Mouse (Mus musculus) hindbrain, postnatal 0 days (tissue): ENCODE results near the gene Celf1. TPM values are rescaled to one million over a fixed set of nuclear protein-coding genes. Genes with fewer than 3 reads are reported as not detected.

Experiments
- ATAC-seq: fragments of 200-750 bp; cut with Nextera tagmentation; 2 replicates; pipeline ENCODE4 v1.8.0; 2017; ENCODE audit warnings: mild to moderate bottlenecking, moderate TSS enrichment, moderate library complexity
- DNase-seq: peaks from one replicate; pipeline ENCODE4 v3.0.0-alpha.2; 2015; ENCODE audit warnings: low spot score
- H3K27ac ChIP-seq: fragments of 300-500 bp; sonication (generic); 2 replicates; pipeline ENCODE4 v1.5.1; 2014; ENCODE audit warnings: mild to moderate bottlenecking
- H3K27me3 ChIP-seq: fragments of 300-500 bp; sonication (generic); 2 replicates; pipeline ENCODE4 v1.6.1; 2014; ENCODE audit warnings: low read length, mixed read lengths; ENCODE audit not compliant: insufficient read depth
- H3K36me3 ChIP-seq: fragments of 300-500 bp; sonication (generic); 2 replicates; pipeline ENCODE4 v1.6.1; 2014; ENCODE audit warnings: low read length, mixed read lengths; ENCODE audit not compliant: insufficient read depth
- H3K4me1 ChIP-seq: fragments of 300-500 bp; sonication (generic); 2 replicates; pipeline ENCODE4 v1.6.1; 2014; ENCODE audit warnings: antibody characterized with exemption, low read length, mixed read lengths; ENCODE audit not compliant: insufficient read depth
- H3K4me2 ChIP-seq: fragments of 300-500 bp; sonication (generic); 2 replicates; pipeline ENCODE4 v1.6.1; 2014; ENCODE audit warnings: low read depth, mild to moderate bottlenecking, low read length, moderate library complexity, mixed read lengths
- H3K4me3 ChIP-seq: fragments of 300-500 bp; sonication (generic); 2 replicates; pipeline ENCODE4 v1.5.1; 2014; ENCODE audit warnings: low read length
- H3K9ac ChIP-seq: fragments of 300-500 bp; sonication (generic); replicated peaks from 2 replicates; pipeline ENCODE4 v1.6.1; 2014; ENCODE audit warnings: mild to moderate bottlenecking, low read length, moderate library complexity, mixed read lengths
- H3K9me3 ChIP-seq: fragments of 300-500 bp; sonication (generic); 2 replicates; pipeline ENCODE4 v1.6.1; 2016; ENCODE audit warnings: low read length, mixed read lengths
- CTCF ChIP-seq: IDR thresholded peaks from 2 replicates; pipeline ENCODE4 v1.5.1; 2016; ENCODE audit warnings: antibody characterized with exemption, control low read depth, low read depth
- WGBS: fragments of 180-500 bp; shearing (Covaris S2); extraction: QIAGEN DNeasy Blood & Tissue Kit; methylation state at CpG from one replicate; pipeline ENCODE4 v1.1.7; 2014; 5-methylcytosine and 5-hydroxymethylcytosine counted together
- polyA plus RNA-seq: library from polyadenylated mRNA; unstranded; fragments of >200 nt; fragmentation: Nextera tagmentation; extraction: Ambion mirVana; gene quantifications from 2 replicates; pipeline ENCODE4 v1.2.1, GENCODE M21; 2015
- total RNA-seq: library from RNA; depleted of rRNA; stranded (reverse); fragments of >200 nt; gene quantifications from 2 replicates; pipeline ENCODE4 v1.2.3, GENCODE M21; 2014; rRNA removed

The Celf1 gene
- total and polyA plus RNA-seq, 2 experiments from 2014 or later: 63.1 to 68.6 TPM

- 91% methylated on average over 16 of the region's 16 CpGs for WGBS
Measured at GRCm38 (mm10) chr2:91062779-91063606, 122.8 kb downstream of the Celf1 start.

GRCm38 (mm10) chr2:91064211-91064610 is 124.0 kb downstream of the Celf1 start:
- TF ChIP-seq CTCF: peak; percentile 28; the same call in 1 of the 2 replicates
- Histone ChIP-seq H3K4me3 (no peak overlapping the region), H3K27ac (no peak overlapping the region), H3K9ac (no peak overlapping the region), H3K4me1 (peaks cover 9% of the 10 kb centered on the region), H3K9me3 (no peaks in the 10 kb centered on the region), H3K4me2 (no peak overlapping the region), H3K27me3 (no peaks in the 10 kb centered on the region), H3K36me3 (peaks cover 24% of the 10 kb centered on the region)
- 86% methylated on average over 6 of the region's 6 CpGs for WGBS
- DNase-seq (no peak), ATAC-seq (no peak)

More at GRCm38 (mm10) chr2:91062779-91063606, 122.8 kb downstream of the Celf1 start:
- ATAC-seq (no peak), DNase-seq (no peak)
- no peak for TF ChIP-seq CTCF
- Histone ChIP-seq H3K4me2 (no peak overlapping the region), H3K27ac (no peak overlapping the region), H3K36me3 (peaks cover 36% of the 10 kb centered on the region), H3K27me3 (no peaks in the 10 kb centered on the region), H3K4me1 (no peaks in the 10 kb centered on the region), H3K9ac (no peak overlapping the region), H3K4me3 (no peak overlapping the region), H3K9me3 (no peaks in the 10 kb centered on the region)

- DNase-seq: peak; percentile 79
- peak; percentile 77 for TF ChIP-seq CTCF
- no peak overlapping the region for H3K9ac ChIP-seq
Measured at GRCm38 (mm10) chr2:91065544-91065943, 125.4 kb downstream of the Celf1 start.

DNA sequence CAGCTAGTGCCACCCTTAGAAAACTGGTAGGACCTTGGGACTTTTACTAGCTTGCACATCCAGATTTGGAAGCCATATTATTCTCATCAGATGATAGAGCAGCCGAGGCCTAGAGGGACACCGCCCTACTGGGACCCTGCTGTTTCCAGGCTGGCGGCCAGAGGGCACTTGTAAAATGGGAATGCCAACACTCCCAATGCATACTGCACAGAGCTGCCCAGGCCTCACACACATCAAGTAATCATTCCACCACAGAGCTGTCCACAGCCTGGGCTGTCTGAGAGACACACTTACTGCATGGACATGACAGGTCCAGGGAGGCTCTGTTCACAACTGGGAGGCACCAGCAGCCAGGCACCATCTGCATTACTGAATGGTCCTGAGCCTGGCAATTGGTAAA is 126.3 kb downstream of the Celf1 start:
- H3K4me2 ChIP-seq: no peak overlapping the region
- H3K27me3 ChIP-seq: no peaks in the 10 kb centered on the region
- TF ChIP-seq CTCF: no peak
- no peak overlapping the region for H3K27ac ChIP-seq
- no peaks in the 10 kb centered on the region for H3K9me3 ChIP-seq
- DNase-seq (no peak), ATAC-seq (no peak)
- H3K9ac ChIP-seq: no peak overlapping the region
- H3K4me3 ChIP-seq: no peak overlapping the region
- H3K36me3 ChIP-seq: peaks cover 18% of the 10 kb centered on the region
- H3K4me1 ChIP-seq: peaks cover 20% of the 10 kb centered on the region
- 57% methylated on average over 3 of the region's 3 CpGs for WGBS

More at GRCm38 (mm10) chr2:91065544-91065943, 125.4 kb downstream of the Celf1 start:
- WGBS: 48% methylated on average over 3 of the region's 3 CpGs
- H3K4me1 ChIP-seq: peaks cover 12% of the 10 kb centered on the region
- no peaks in the 10 kb centered on the region for H3K9me3 ChIP-seq
- no peak for ATAC-seq
- H3K4me2 ChIP-seq: no peak overlapping the region
- H3K27ac ChIP-seq: 0 out of 2 replicates have a peak overlapping the region, but pooled peaks have one; percentile 1
- H3K36me3 ChIP-seq: peaks cover 18% of the 10 kb centered on the region
- no peaks in the 10 kb centered on the region for H3K27me3 ChIP-seq
- no peak overlapping the region for H3K4me3 ChIP-seq

DNA sequence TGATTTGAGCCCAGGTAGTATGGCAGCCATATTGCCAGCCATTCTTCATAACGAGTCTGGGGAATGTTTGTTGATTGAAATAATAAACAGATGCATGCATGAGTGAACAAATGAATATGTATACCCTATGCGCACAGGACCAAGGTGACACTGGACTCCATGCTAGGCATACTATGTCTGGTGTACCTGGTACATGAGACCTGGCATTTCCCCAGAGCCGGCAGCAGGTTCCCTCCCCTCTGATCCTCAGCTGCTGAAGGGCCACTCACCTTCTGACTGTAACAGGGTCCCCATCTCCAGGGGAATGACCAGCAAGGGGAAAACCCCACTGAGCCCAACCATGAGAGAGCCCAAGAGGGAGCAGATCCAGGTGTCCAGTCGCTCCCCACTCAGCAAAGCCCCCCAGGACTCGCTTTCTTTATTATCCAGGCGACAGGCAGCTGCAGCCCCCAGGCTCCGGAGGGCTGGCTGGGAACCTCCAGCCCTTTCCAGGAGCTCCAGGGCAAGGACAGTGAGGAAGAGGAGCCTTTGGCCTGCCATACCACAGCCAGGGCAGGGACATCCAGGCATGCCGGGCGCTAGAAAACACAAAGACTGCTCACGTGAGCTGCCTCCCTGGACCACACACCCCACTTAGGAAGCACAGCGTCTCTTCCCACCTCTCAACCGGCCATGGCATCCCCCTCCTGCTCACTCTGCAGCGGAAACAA is 128.1 kb downstream of the Celf1 start:
- 55% methylated on average over 13 of the region's 13 CpGs for WGBS
- TF ChIP-seq CTCF: no peak
- H3K27ac ChIP-seq: no peak overlapping the region
- H3K9me3 ChIP-seq: no peaks in the 10 kb centered on the region
- peak overlapping the region; percentile 72 for H3K9ac ChIP-seq
- peak overlapping the region; percentile 70 for H3K4me3 ChIP-seq
- DNase-seq (no peak), ATAC-seq (no peak)
- peak overlapping the region; percentile 67 for H3K4me2 ChIP-seq
- peaks cover 20% of the 10 kb centered on the region for H3K4me1 ChIP-seq
- peaks cover 10% of the 10 kb centered on the region for H3K36me3 ChIP-seq
- no peaks in the 10 kb centered on the region for H3K27me3 ChIP-seq

GRCm38 (mm10) chr2:91068872-91069165 is 128.6 kb downstream of the Celf1 start:
- Histone ChIP-seq H3K4me1 (peaks cover 20% of the 10 kb centered on the region), H3K4me3 (peak overlapping the region; percentile 70), H3K9me3 (no peaks in the 10 kb centered on the region), H3K27me3 (no peaks in the 10 kb centered on the region), H3K4me2 (peak overlapping the region; percentile 67), H3K36me3 (peaks cover 10% of the 10 kb centered on the region), H3K9ac (peak overlapping the region; percentile 72), H3K27ac (no peak overlapping the region)
- TF ChIP-seq CTCF: no peak
- WGBS: 46% methylated on average over 6 of the region's 6 CpGs
- ATAC-seq: no peak
- no peak for DNase-seq

Other genes with a start within 250 kb of the Celf1 start
- 55.9 and 67.7 TPM in 2 replicates for gene Fnbp4, start 195.0 kb upstream of the Celf1 start, total RNA-seq
- 51.3 and 56.7 TPM in 2 replicates for gene Fnbp4, start 195.0 kb upstream of the Celf1 start, polyA plus RNA-seq
- gene Agbl2, start 157.7 kb upstream of the Celf1 start, total RNA-seq: 0.26 and 0.72 TPM in 2 replicates
- gene Agbl2, start 157.7 kb upstream of the Celf1 start, polyA plus RNA-seq: 0.51 and 1.3 TPM in 2 replicates
- gene Mtch2, start 93.2 kb upstream of the Celf1 start, total RNA-seq: 111 and 126 TPM in 2 replicates
- gene Mtch2, start 93.2 kb upstream of the Celf1 start, polyA plus RNA-seq: 202 and 214 TPM in 2 replicates
- gene C1qtnf4, start 54.5 kb upstream of the Celf1 start, total RNA-seq: 552 and 661 TPM in 2 replicates
- 228 and 230 TPM in 2 replicates for gene C1qtnf4, start 54.5 kb upstream of the Celf1 start, polyA plus RNA-seq
- gene Kbtbd4, start 35.6 kb upstream of the Celf1 start, total RNA-seq: 43.1 and 43.6 TPM in 2 replicates
- gene Kbtbd4, start 35.6 kb upstream of the Celf1 start, polyA plus RNA-seq: 46.7 and 49.5 TPM in 2 replicates
- gene Ndufs3, start 35.6 kb upstream of the Celf1 start, total RNA-seq: 186 TPM in 2 replicates
- gene Ndufs3, start 35.6 kb upstream of the Celf1 start, polyA plus RNA-seq: 271 and 274 TPM in 2 replicates
- 0.22 TPM in 1 of 2 replicates, not detected in the other for gene Rapsn, start 95.2 kb downstream of the Celf1 start, total RNA-seq
- gene Rapsn, start 95.2 kb downstream of the Celf1 start, polyA plus RNA-seq: 0.88 and 1.1 TPM in 2 replicates
- gene Psmc3, start 113.6 kb downstream of the Celf1 start, total RNA-seq: 154 and 160 TPM in 2 replicates
- 249 and 261 TPM in 2 replicates for gene Psmc3, start 113.6 kb downstream of the Celf1 start, polyA plus RNA-seq
- gene Slc39a13, start 130.0 kb downstream of the Celf1 start, total RNA-seq: 37.1 and 42.7 TPM in 2 replicates
- gene Slc39a13, start 130.0 kb downstream of the Celf1 start, polyA plus RNA-seq: 22.6 and 24.4 TPM in 2 replicates
- gene Spi1, start 142.0 kb downstream of the Celf1 start, total RNA-seq: 3.0 and 8.5 TPM in 2 replicates
- gene Spi1, start 142.0 kb downstream of the Celf1 start, polyA plus RNA-seq: 4.5 and 4.9 TPM in 2 replicates
- 0.25 and 0.37 TPM in 2 replicates for gene Mybpc3, start 177.8 kb downstream of the Celf1 start, total RNA-seq
- 0.13 and 0.23 TPM in 2 replicates for gene Mybpc3, start 177.8 kb downstream of the Celf1 start, polyA plus RNA-seq
- gene Madd, start 243.5 kb downstream of the Celf1 start, total RNA-seq: 64.2 TPM in 2 replicates
- 31.3 and 32.7 TPM in 2 replicates for gene Madd, start 243.5 kb downstream of the Celf1 start, polyA plus RNA-seq